Mouse (Mus musculus): ENCODE results near the gene Hoxc10.

Gene Hoxc10

GRCm38 (mm10) chr15:102966776-102967311 lies at the start of gene Hoxc10:
Hoxc10 (plus strand) TSS chr15:102966796.
- no peak for DNase-seq (ENCODE audit: low spot score)

- no peak for DNase-seq (ENCODE audit: low spot score)
These were observed 48.5 kb upstream of the Hoxc10 start for GRCm38 (mm10) chr15:102917972-102918572.

- DNase-seq (ENCODE audit: low spot score), result no peak
These were observed 47.9 kb upstream of the Hoxc10 start for GRCm38 (mm10) chr15:102918611-102919265.

GRCm38 (mm10) chr15:102919336-102920180 lies 47.0 kb upstream of the Hoxc10 start:
- DNase-seq (ENCODE audit: low spot score), result no peak

GRCm38 (mm10) chr15:102920619-102921018 lies 46.0 kb upstream of the Hoxc10 start:
- no peak for DNase-seq (ENCODE audit: low spot score)

GRCm38 (mm10) chr15:102921053-102922011 lies 45.3 kb upstream of the Hoxc10 start, which contains the start of gene Hoxc13:
Hoxc13 (plus strand) TSS chr15:102921103.
- DNase-seq (ENCODE audit: low spot score), result no peak

- DNase-seq (ENCODE audit: low spot score), result no peak
These were observed 44.6 kb upstream of the Hoxc10 start for GRCm38 (mm10) chr15:102922012-102922362.

- no peak for DNase-seq (ENCODE audit: low spot score)
These were observed 43.7 kb upstream of the Hoxc10 start for GRCm38 (mm10) chr15:102922636-102923500.

GRCm38 (mm10) chr15:102927032-102927645 lies 39.5 kb upstream of the Hoxc10 start:
- DNase-seq (ENCODE audit: low spot score), result no peak

GRCm38 (mm10) chr15:102931706-102932358 lies 34.8 kb upstream of the Hoxc10 start:
- no peak for DNase-seq (ENCODE audit: low spot score)

- no peak for DNase-seq (ENCODE audit: low spot score)
These were observed 32.2 kb upstream of the Hoxc10 start for GRCm38 (mm10) chr15:102934438-102934837.

GRCm38 (mm10) chr15:102934897-102935296 lies 31.7 kb upstream of the Hoxc10 start:
- no peak for DNase-seq (ENCODE audit: low spot score)

- DNase-seq (ENCODE audit: low spot score), result no peak
These were observed 30.2 kb upstream of the Hoxc10 start, which contains the start of gene Hoxc12 for GRCm38 (mm10) chr15:102936279-102936972. Hoxc12 (plus strand) TSS chr15:102936757.

GRCm38 (mm10) chr15:102937036-102937666 lies 29.4 kb upstream of the Hoxc10 start:
- no peak for DNase-seq (ENCODE audit: low spot score)

- no peak for DNase-seq (ENCODE audit: low spot score)
These were observed 27.1 kb upstream of the Hoxc10 start for GRCm38 (mm10) chr15:102939256-102940155.

- DNase-seq (ENCODE audit: low spot score), result no peak
These were observed 23.7 kb upstream of the Hoxc10 start for GRCm38 (mm10) chr15:102942739-102943467.

- DNase-seq (ENCODE audit: low spot score), result no peak
These were observed 23.2 kb upstream of the Hoxc10 start for GRCm38 (mm10) chr15:102943468-102943813.
